Mouse (Mus musculus) liver, adult 2 months (tissue): ENCODE measurements around the gene Foxb1.
A peak's percentile ranks its signal among the peaks of the same experiment; 100 is the strongest.

Source experiments
- CTCF ChIP-seq: fragments of 200-500 bp; IDR thresholded peaks from 2 replicates; pipeline ENCODE4 v1.5.1; 2011; ENCODE audit warnings: low read depth, low read length, control low read depth
- POLR2A ChIP-seq: fragments of 200-500 bp; IDR thresholded peaks from 2 replicates; pipeline ENCODE4 v1.6.1; 2011; ENCODE audit warnings: low read length, control low read depth; ENCODE audit not compliant: insufficient read depth; ENCODE audit errors: extremely low read depth

DNA sequence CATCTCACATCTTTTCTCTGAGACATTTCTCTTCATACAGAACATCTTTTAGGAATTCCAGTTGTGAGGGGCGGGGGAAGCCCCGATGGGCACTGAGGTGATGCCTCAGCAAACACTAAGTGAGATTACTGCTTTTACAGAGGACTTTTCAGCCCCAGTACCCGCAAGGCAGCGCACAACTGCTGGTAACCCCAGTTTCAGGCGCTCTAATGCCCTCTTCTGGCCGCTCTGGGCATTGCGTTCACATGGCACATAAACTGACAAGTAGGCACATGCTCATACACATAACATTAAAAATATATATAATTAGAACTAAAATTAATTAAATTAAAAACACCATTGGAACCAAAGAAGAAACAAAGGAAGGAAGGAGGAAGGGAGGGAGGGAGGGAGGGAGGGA is 29.8 kb upstream of the Foxb1 start:
- peak; percentile 51 for TF ChIP-seq CTCF
- TF ChIP-seq POLR2A = no peak
